Mouse (Mus musculus): ENCODE data around the gene Trpm6.

Gene Trpm6

DNA sequence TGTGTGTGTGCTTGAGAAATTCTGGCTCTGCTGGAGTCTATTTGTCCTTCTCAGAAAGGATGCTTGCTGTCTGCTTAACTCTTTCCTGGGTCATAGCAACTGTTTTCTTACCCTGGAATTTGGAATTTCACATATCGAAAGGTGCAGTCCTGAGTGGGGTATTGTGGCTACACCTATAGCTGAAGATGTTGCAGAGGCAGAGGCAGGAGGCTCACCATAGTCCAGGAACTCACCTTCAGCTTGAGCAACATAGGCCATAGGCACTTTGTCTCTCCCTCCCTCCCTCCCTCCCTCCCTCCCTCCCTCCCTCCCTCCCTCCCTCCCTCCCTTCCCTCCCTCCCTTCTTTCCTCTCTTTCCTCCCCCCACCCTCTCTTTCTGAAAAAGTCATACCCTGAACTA lies 139.8 kb downstream of the Trpm6 start:
- no peak for DNase-seq

DNA sequence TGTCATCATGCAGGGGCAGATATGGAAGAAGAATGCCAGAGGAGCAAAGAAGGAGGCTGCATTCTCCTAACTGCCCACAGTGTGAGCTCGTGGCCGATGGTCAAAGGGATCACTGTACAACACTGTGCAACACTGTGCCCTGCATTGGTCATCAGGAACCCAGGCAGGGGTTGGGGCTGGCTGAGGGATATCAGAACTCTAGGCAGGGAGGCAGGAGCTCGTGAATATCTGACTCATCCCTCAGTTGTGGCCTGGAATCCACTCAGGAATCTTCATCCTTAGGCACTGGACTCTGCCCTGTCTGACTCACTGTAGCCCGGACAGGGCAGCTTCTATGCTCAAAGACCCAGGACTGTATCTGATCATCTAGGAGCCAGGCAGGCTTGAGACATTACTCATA lies 140.4 kb downstream of the Trpm6 start:
- no peak for DNase-seq

DNA sequence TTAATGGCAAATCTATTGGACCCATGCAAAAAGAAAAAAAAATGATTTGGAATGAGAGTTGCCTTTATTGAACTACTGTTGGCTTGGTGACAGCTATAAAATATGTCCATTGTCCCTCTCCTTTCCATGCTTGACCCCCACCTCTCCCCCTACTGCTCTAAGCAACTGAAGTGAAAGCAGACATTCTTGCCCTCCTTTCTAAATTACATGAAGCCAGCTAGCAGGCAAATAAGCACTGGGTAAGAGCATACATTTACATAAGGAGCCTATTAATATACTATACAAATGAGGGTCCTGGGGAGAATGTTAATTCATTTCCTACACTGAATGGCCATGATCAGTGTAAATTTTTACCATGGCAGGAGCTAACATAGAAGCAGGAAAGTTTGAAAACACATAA lies 148.5 kb downstream of the Trpm6 start:
- no peak for DNase-seq

DNA sequence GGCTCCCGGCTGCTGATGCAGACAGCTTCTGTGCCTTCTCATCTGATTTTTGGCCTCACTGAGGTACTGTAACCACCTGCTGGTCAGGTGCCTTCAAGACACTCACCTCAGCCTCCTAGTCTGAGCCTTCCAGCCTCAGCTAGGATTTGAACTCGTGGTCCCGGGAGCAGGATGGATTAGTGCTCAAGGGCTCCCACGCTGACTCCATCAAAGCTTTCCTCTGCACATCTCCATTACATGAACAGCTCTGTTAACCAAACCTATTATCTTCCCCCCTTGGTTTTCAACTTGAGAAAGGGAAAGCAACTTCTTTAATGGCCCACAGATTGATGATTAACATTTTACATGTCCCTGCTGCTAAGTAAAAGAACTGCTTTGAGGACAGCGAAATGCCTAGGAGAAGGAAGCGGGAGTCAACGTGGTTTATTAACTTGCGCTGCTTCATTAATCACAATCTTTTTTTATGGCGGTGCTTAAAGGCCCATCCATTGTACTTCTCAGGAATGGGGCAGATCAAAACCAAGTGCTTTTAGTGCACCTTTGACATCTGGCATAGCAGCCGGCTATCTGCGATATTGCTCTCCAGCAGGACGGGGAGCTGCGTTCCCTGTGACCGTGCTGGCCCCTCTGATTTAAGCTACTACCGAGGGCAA lies 152.4 kb downstream of the Trpm6 start:
- DNase-seq: no peak

DNA sequence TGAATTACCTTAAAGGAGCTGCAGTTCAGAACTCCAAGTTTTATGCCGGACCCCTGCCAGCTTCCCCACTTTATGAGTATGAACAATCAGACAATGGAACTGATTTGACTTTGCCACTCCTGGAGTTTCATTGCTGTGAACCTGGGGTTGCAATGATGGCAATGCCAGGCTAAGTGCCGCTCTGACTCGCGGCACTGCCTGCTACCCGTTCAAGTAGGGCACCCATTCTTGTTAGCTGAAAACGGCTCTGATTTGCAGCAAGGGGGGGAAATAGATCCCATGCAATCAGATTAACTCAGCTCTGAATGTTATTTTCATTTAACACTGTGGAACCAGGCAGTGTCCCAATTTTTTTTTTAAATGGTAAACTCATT lies 152.9 kb downstream of the Trpm6 start:
- DNase-seq: no peak

DNA sequence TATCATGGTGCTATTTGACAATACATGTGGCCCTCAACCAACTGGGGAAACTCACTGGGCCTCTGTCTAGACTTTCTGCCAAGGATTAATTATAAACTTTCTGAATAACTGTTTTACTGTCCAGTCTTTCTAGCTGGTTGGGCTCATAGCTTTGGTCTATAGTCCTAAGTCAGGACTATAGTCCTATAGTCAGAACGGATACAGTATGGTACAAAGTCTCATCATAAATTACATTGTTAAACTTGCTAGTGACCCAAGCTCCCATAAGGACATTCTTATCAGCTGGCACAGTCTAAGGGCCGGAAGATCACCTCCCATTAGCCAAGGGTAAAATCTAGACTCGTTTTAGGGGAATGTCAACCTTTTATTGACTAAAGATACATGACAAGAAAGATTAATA lies 155.7 kb downstream of the Trpm6 start:
- DNase-seq: no peak

DNA sequence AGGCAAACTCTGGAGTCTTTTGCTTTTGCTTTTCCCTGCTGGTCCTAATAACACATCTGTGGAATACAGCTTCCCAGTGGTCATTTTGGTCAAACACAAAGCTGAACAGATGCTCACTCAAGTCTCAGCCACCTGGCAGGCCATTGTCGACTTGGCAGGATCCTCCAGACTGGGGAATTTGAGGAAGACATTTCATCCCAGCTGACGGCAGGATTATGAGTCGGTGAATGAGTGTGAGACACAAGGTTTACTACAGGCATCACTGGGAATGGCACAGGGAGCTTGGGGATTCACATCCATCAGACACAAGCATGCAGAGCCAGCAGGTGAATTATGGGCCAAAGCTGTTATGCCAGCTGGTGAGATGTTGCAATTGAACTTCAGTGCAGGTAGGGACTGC lies 159.9 kb downstream of the Trpm6 start:
- no peak for DNase-seq

DNA sequence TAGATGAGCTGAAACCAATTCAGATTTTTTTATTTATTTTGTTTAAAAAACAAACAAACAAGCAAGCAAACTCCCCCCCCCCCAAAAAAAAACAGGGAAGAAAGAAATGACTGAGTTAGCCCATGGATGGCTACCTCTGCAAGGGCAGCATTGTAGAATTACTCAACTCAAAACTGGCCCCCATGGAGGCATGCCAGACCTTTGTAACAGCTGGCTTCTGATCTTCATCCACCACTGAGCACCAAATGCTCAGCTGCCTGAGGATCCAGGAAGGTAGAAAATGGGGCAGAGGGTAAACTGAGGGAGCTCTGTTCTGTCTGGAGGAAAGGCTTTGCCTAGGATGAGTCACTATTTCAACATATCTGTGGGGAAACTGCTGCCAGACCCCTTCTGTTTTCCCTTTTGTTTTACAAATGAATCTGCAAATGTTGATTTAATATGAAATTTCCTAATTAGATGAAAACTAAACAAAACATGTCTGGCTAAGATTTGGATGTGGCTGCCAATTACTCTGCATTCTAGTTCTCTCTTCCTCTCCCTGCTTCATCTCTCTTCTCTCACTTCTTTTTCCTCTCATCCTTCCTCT lies 162.1 kb downstream of the Trpm6 start:
- no peak for DNase-seq

DNA sequence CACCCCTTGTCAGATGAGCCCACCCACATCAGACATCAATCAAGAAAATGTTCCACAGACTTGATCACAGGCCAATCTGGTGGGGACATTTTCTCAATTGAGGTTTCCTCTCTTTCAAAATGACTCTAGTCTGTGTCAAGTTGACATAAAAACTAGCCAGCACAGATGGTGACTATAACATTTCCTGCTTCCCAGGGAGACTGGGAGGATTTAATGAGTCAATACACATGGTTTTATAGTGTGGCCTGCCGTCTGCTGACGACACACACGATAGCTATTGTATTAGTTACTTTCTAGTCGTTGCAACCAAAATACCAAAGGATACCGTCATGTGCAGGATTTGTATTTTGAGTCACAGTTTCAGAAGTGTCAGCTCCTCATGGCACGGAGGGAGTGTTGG lies 191.6 kb downstream of the Trpm6 start:
- DNase-seq: no peak

Data from thymus, postnatal 14 days (tissue).